Mouse (Mus musculus) limb, embryonic 12.5 days (tissue): ENCODE results near the gene Rgs10. TPM values are rescaled to one million over a fixed set of nuclear protein-coding genes. Genes with fewer than 3 reads are reported as not detected.

Source experiments
- ATAC-seq: fragments of 200-750 bp; cut with Nextera tagmentation; 2 replicates; pipeline ENCODE4 v1.8.0; 2017; ENCODE audit warnings: low read depth, moderate TSS enrichment; ENCODE audit not compliant: insufficient number of reproducible peaks, insufficient read depth, low FRiP score, low TSS enrichment
- H3K27ac ChIP-seq: fragments of 300-500 bp; sonication (generic); 2 replicates; pipeline ENCODE4 v1.5.1; 2016; ENCODE audit warnings: mild to moderate bottlenecking, moderate library complexity
- H3K27me3 ChIP-seq: fragments of 300-500 bp; sonication (generic); 2 replicates; pipeline ENCODE4 v1.6.1; 2016; ENCODE audit warnings: mild to moderate bottlenecking, moderate library complexity
- H3K36me3 ChIP-seq: fragments of 300-500 bp; sonication (generic); 2 replicates; pipeline ENCODE4 v1.6.1; 2016; ENCODE audit warnings: mild to moderate bottlenecking, moderate library complexity
- H3K4me1 ChIP-seq: fragments of 300-500 bp; sonication (generic); replicated peaks from 2 replicates; pipeline ENCODE4 v1.6.1; 2016
- H3K4me2 ChIP-seq: fragments of 300-500 bp; sonication (generic); 2 replicates; pipeline ENCODE4 v1.6.1; 2016; ENCODE audit warnings: mild to moderate bottlenecking, moderate library complexity
- H3K4me3 ChIP-seq: fragments of 300-500 bp; sonication (generic); replicated peaks from 2 replicates; pipeline ENCODE4 v1.5.1; 2016; ENCODE audit warnings: mild to moderate bottlenecking
- H3K9ac ChIP-seq: fragments of 300-500 bp; sonication (generic); replicated peaks from 2 replicates; pipeline ENCODE4 v1.6.1; 2016; ENCODE audit warnings: mild to moderate bottlenecking, moderate library complexity
- H3K9me3 ChIP-seq: fragments of 300-500 bp; sonication (generic); 2 replicates; pipeline ENCODE4 v1.6.1; 2016; ENCODE audit warnings: mild to moderate bottlenecking, moderate library complexity
- WGBS: fragments of 180-500 bp; shearing (Covaris S2); methylation state at CpG from one replicate; pipeline ENCODE4 v1.1.7; 2016; 5-methylcytosine and 5-hydroxymethylcytosine counted together
- polyA plus RNA-seq: library from polyadenylated mRNA; unstranded; fragments of >200 nt; fragmentation: Nextera tagmentation; extraction: Ambion mirVana; gene quantifications from 2 replicates; pipeline ENCODE4 v1.2.1, GENCODE M21; 2016

The Rgs10 gene
- polyA plus RNA-seq, 1 experiment from 2014 or later = 7.9 TPM

- Histone ChIP-seq H3K9ac (no peak overlapping the region), H3K9me3 (no peaks in the 10 kb centered on the region)
- no peak for ATAC-seq
Measured at GRCm38 (mm10) chr7:128438131-128438530, 19.6 kb upstream of the Rgs10 start.

GRCm38 (mm10) chr7:128433213-128433612 is 14.7 kb upstream of the Rgs10 start:
- Histone ChIP-seq H3K4me2 (no peak overlapping the region), H3K4me1 (no peaks in the 10 kb centered on the region), H3K27ac (no peak overlapping the region), H3K4me3 (no peak overlapping the region), H3K36me3 (no peaks in the 10 kb centered on the region), H3K9me3 (no peaks in the 10 kb centered on the region), H3K27me3 (no peaks in the 10 kb centered on the region), H3K9ac (no peak overlapping the region)
- no peak for ATAC-seq
- WGBS = 69% methylated on average over 1 of the region's 1 CpGs

More at GRCm38 (mm10) chr7:128438131-128438530, 19.6 kb upstream of the Rgs10 start:
- no peak overlapping the region for H3K4me2 ChIP-seq
- H3K27ac ChIP-seq = no peak overlapping the region
- H3K4me3 ChIP-seq = no peak overlapping the region
- no peaks in the 10 kb centered on the region for H3K27me3 ChIP-seq
- H3K4me1 ChIP-seq = no peaks in the 10 kb centered on the region
- peaks cover 29% of the 10 kb centered on the region for H3K36me3 ChIP-seq

GRCm38 (mm10) chr7:128432574-128432973 is 14.0 kb upstream of the Rgs10 start:
- WGBS = 84% methylated on average over 10 of the region's 10 CpGs
- ATAC-seq = no peak
- Histone ChIP-seq H3K4me1 (no peaks in the 10 kb centered on the region), H3K4me2 (no peak overlapping the region), H3K4me3 (no peak overlapping the region), H3K9me3 (no peaks in the 10 kb centered on the region), H3K27ac (no peak overlapping the region), H3K9ac (no peak overlapping the region), H3K36me3 (no peaks in the 10 kb centered on the region), H3K27me3 (no peaks in the 10 kb centered on the region)

DNA sequence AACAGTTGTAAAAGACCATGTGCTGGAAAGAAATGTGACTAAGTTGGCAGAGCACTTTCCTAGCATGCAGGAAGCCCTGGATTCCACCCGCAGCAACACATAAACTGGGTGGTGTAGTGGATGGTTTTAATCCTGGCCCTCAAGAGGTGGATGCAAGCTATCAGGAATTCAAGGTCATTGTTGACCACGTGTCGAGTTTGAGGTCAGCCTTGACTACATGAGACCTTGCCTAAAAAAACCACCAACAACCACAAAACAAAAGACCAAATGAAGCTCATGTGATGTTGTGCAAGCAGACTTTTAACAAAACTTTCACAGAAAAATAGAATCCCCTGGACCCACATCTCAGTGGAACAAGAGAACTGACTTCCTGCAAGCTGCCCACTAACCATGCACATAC is 3.9 kb upstream of the Rgs10 start:
- 63% methylated on average over 3 of the region's 3 CpGs for WGBS
- Histone ChIP-seq H3K4me3 (no peak overlapping the region), H3K27me3 (peaks cover 58% of the 10 kb centered on the region)

DNA sequence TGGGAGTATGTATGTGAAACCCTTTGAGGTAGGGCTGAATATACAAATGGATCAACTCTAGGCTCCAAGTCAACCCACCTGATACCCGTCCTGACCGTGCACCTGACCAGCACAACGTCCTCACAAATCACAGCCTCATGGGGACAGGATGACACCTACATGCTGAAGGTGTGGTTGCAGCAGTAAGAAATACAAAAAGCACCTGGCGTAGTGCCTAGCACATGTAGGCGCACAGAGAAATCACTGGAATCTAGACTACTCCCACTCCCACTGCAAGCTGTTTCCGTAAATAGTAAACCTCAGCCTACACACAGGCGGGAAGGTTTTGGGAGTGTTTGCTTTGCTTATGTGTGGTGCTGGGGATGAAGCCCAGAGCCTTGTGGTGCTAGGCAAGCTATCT is 3.1 kb upstream of the Rgs10 start:
- H3K36me3 ChIP-seq = no peaks in the 10 kb centered on the region
- no peak overlapping the region for H3K4me3 ChIP-seq
- WGBS = 85% methylated on average over 7 of the region's 7 CpGs
- no peak for ATAC-seq
- no peaks in the 10 kb centered on the region for H3K9me3 ChIP-seq
- H3K9ac ChIP-seq = no peak overlapping the region
- H3K4me2 ChIP-seq = no peak overlapping the region
- peaks cover 66% of the 10 kb centered on the region for H3K27me3 ChIP-seq
- no peak overlapping the region for H3K27ac ChIP-seq
- H3K4me1 ChIP-seq = peaks cover 5% of the 10 kb centered on the region; the same call in 1 of the 2 replicates

More for the DNA sequence above, 3.9 kb upstream of the Rgs10 start:
- H3K9me3 ChIP-seq = no peaks in the 10 kb centered on the region
- H3K27ac ChIP-seq = no peak overlapping the region
- no peak overlapping the region for H3K4me2 ChIP-seq
- H3K36me3 ChIP-seq = no peaks in the 10 kb centered on the region
- 0 out of 2 replicates have a peak, but pooled peaks cover under 1% of the 10 kb centered on the region for H3K4me1 ChIP-seq
- ATAC-seq = no peak
- H3K9ac ChIP-seq = no peak overlapping the region

DNA sequence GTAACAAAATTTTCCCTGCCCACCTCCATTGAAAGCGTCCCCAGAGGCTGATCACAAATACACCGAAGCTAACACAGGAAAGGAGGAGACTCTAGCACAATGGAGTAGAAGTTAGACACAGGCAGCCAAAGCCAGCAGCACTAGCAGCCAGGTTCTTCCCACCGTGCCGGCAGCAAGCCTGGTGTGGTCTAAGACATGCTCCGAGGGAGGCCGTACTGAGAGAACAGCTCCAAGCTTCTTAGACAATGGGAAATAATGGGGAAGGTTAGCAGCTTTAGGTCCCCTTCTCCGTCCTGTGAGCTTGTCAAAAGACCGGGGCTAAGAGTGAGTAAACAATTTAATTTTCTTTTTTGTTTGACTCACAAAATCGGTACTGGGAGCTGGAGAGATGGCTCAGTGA is 1.1 kb upstream of the Rgs10 start:
- H3K27ac ChIP-seq = no peak overlapping the region
- no peak overlapping the region for H3K9ac ChIP-seq
- no peak overlapping the region for H3K4me3 ChIP-seq
- H3K9me3 ChIP-seq = no peaks in the 10 kb centered on the region
- no peaks in the 10 kb centered on the region for H3K36me3 ChIP-seq
- no peak for ATAC-seq
- 10% methylated on average over 9 of the region's 9 CpGs for WGBS
- no peak overlapping the region for H3K4me2 ChIP-seq
- H3K4me1 ChIP-seq = peaks cover 5% of the 10 kb centered on the region; the same call in 1 of the 2 replicates
- H3K27me3 ChIP-seq = peaks cover 79% of the 10 kb centered on the region

DNA sequence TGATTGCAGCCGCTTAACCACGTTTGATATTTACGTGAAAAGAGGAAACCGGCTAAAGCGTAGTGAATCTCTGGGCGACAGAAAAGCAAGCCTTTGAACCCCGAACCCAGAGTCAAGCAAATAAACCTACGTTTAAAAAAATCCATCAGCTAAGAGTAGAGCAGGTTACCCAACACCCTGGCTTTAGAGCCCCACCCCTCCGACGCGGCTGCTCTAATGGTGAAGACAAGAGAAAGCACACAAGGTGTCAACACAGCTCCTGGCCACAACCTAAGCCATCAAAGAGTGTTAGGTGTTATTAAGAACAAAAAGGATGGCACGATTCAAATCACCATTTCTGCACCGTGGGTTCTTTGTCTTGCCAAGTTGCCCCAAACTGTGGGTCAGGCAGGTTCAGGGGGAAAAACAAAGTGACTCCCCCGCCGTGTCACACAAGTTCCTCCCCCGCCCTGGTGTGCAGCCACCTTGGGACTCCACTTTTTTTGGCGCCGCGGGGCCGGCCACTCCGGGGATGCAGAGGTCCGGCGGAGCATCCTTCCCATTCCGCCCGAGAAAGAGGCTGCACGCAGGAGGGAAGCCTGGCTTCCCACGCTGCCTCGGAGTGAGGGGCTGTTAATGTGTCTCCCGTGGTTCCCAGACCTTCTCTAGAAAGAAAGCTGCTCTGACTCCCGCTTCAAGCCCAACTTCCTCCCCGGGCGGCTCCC is 1.2 kb downstream of the Rgs10 start:
- 3% methylated on average over 31 of the region's 32 CpGs for WGBS
- peaks cover 89% of the 10 kb centered on the region for H3K27me3 ChIP-seq
- H3K9me3 ChIP-seq = no peaks in the 10 kb centered on the region
- no peaks in the 10 kb centered on the region for H3K36me3 ChIP-seq
- H3K4me1 ChIP-seq = peaks cover 5% of the 10 kb centered on the region; the same call in 1 of the 2 replicates
- peak overlapping the region; percentile 60 for H3K9ac ChIP-seq
- peak; percentile 53; the same call in 1 of the 2 replicates for ATAC-seq
- H3K27ac ChIP-seq = no peak overlapping the region
- peak overlapping the region; percentile 97 for H3K4me2 ChIP-seq
- peak overlapping the region; percentile 70 for H3K4me3 ChIP-seq

GRCm38 (mm10) chr7:128416664-128417063 is 1.9 kb downstream of the Rgs10 start:
- Histone ChIP-seq H3K27me3 (peaks cover 83% of the 10 kb centered on the region), H3K4me2 (no peak overlapping the region), H3K4me3 (peak overlapping the region; percentile 70), H3K9ac (no peak overlapping the region), H3K9me3 (no peaks in the 10 kb centered on the region), H3K27ac (no peak overlapping the region), H3K4me1 (peaks cover 5% of the 10 kb centered on the region; the same call in 1 of the 2 replicates), H3K36me3 (no peaks in the 10 kb centered on the region)
- ATAC-seq = no peak
- 69% methylated on average over 6 of the region's 6 CpGs for WGBS

DNA sequence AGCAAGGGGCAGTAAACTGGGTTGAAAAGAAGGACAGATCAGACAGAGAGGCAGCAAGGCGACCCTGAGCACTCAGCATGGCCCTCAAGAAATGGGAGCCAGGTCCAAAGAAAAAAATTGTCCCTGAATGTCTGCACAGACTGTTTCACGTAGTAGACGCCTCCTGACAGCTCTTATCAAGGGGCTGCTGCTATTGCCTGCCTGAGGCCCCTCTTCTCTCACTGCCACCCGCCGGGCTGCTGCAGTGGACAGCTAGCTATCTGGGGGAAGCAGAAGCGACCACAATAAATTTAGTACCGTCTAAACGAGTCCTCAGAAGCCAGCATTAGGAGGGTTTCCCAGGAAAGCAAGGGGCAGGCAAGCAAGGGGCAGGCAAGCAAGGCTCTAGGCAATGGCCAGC is 4.1 kb downstream of the Rgs10 start:
- 25% methylated on average over 8 of the region's 8 CpGs for WGBS
- Histone ChIP-seq H3K4me2 (no peak overlapping the region), H3K9ac (no peak overlapping the region), H3K27ac (no peak overlapping the region), H3K27me3 (peaks cover 62% of the 10 kb centered on the region), H3K4me1 (peaks cover 10% of the 10 kb centered on the region; the same call in 1 of the 2 replicates), H3K9me3 (no peaks in the 10 kb centered on the region), H3K4me3 (no peak overlapping the region), H3K36me3 (no peaks in the 10 kb centered on the region)
- no peak for ATAC-seq

GRCm38 (mm10) chr7:128412071-128412833 is 6.3 kb downstream of the Rgs10 start:
- Histone ChIP-seq H3K4me1 (peaks cover 7% of the 10 kb centered on the region; the same call in 1 of the 2 replicates), H3K4me3 (no peak overlapping the region), H3K27ac (no peak overlapping the region), H3K9me3 (no peaks in the 10 kb centered on the region), H3K27me3 (peaks cover 40% of the 10 kb centered on the region), H3K9ac (no peak overlapping the region), H3K4me2 (no peak overlapping the region), H3K36me3 (no peaks in the 10 kb centered on the region)
- ATAC-seq = no peak
- 71% methylated on average over 10 of the region's 10 CpGs for WGBS

GRCm38 (mm10) chr7:128410708-128411413 is 7.7 kb downstream of the Rgs10 start:
- H3K36me3 ChIP-seq = no peaks in the 10 kb centered on the region
- 64% methylated on average over 11 of the region's 11 CpGs for WGBS
- H3K4me2 ChIP-seq = no peak overlapping the region
- no peaks in the 10 kb centered on the region for H3K9me3 ChIP-seq
- no peak for ATAC-seq
- H3K27ac ChIP-seq = no peak overlapping the region
- peaks cover 27% of the 10 kb centered on the region for H3K27me3 ChIP-seq
- no peak overlapping the region for H3K9ac ChIP-seq
- H3K4me3 ChIP-seq = no peak overlapping the region
- H3K4me1 ChIP-seq = 0 out of 2 replicates have a peak, but pooled peaks cover 4% of the 10 kb centered on the region
